Mouse (Mus musculus): Measurements from ENCODE around the gene Siah3. TPM values are rescaled to one million over a fixed set of nuclear protein-coding genes. Genes with fewer than 3 reads are reported as not detected.

Gene Siah3
- polyA plus RNA-seq, 1 experiment from 2014 or later: 0.08 TPM

Other genes starting within 250 kb of the Siah3 start
- not detected in 2 replicates for gene Cpb2, start 213.7 kb upstream of the Siah3 start, polyA plus RNA-seq (2016; fragmentation: Nextera tagmentation; extraction: Ambion mirVana)
- 39.4 and 40.1 TPM in 2 replicates for gene Zc3h13, start 171.6 kb upstream of the Siah3 start, polyA plus RNA-seq (2016; fragmentation: Nextera tagmentation; extraction: Ambion mirVana)
- gene Spert, start 137.1 kb downstream of the Siah3 start, polyA plus RNA-seq (2016; fragmentation: Nextera tagmentation; extraction: Ambion mirVana): not detected in 2 replicates
- gene Erich6b, start 186.3 kb downstream of the Siah3 start, polyA plus RNA-seq (2016; fragmentation: Nextera tagmentation; extraction: Ambion mirVana): not detected in 2 replicates

Measured in limb, embryonic 12.5 days (tissue).